Mouse (Mus musculus): ENCODE measurements around the gene Wbp2nl.

Wbp2nl gene

DNA sequence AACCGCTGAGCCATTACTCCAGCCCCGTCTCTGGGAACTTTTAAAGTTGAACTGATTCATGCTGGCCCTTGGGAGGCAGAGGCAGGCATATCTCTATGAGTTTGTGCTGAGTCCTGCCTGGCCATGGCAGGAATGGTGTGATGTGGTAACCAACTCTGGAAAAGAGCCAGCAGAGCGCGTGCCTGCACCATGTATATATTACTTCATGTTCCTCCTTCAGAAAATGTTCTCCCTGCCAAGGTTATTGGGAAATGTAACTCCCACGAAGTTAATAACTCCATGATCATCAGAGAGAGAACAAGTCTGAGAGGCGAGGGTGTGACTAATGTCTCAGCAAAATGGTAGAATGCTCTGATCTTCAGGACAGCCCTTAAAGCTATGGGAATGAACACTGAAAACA, 19.1 kb downstream of the Wbp2nl start:
- DNase-seq (ENCODE audit: low read depth, low spot score) = no peak

DNA sequence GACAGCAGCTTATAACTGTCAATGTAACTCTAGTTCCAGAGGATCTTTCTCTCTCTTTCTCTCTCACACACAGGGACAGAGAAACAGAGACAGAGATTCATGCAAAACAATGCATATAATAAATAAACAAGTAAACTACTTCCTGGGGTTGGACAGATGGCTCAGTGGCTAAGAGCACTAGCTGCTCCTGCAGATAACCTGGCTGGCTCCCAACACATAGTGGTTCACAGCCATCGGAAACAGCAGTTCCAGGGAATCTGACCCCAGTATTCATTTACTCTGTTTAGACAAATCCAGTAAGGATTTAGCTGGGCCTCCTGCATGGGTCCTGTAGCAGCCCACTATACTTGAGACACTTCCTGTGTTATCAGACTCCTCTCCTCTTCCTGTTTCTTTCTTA, 20.9 kb downstream of the Wbp2nl start:
- no peak for DNase-seq (ENCODE audit: low read depth, low spot score)

DNA sequence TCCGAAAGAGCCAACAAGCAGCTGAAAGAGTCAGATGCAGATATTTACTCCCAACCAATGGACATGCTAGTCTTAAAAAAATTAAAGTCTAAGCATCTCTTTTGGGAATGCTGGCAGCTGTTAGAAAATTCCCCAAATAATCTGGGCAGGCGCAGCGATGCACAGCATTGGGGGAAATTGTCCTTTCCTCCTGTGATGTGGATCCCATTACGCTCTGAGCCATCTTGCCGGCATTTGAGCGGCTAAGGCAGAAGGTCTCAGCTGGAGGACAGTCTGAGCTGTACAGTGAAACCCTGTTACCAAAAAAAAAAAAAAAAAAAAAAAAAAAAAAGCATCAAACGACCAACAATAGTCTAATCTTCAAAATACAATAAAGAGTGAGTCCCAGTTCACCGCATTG, 23.4 kb downstream of the Wbp2nl start:
- DNase-seq (ENCODE audit: low read depth, low spot score) = no peak

DNA sequence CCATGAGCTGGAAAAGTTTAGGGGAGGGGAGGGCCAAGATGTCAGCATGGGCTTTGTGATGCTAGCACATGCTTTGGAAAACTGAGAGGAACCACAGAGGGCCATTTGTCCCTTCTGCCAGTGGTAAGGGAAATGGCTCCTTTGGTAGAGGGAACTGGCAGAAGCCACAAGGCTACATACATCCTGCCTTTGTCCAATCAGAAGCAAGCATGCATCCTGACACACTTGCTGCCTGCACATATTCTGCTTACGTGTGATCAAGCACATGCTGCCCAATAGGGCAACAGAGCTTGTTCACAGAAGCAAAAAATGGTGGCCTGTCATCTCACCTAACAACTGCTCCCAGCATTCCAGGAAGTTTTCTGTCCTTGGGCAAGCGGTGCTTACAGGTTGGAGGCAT, 26.6 kb downstream of the Wbp2nl start:
- no peak for DNase-seq (ENCODE audit: low read depth, low spot score)

DNA sequence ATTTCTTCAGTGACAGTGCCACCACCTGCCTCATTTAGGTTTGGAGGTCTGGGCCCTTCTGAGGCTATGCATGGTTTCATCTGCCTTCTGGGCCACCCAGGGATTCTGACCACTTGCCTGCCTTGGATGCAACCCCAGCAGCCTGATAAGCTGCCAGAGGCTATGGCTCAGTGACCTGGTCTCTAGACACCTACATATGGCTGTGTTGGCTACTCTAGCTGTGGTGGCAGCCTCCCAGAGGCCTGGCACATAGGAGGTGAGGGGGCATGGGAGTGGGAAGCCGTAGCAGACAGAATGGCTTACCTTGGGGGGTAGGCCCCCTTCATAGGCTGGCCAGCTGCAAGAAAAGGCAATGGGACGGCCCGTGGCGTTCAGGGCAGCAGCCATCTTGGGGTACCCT, 36.4 kb downstream of the Wbp2nl start:
- no peak for DNase-seq (ENCODE audit: low read depth, low spot score)

DNA sequence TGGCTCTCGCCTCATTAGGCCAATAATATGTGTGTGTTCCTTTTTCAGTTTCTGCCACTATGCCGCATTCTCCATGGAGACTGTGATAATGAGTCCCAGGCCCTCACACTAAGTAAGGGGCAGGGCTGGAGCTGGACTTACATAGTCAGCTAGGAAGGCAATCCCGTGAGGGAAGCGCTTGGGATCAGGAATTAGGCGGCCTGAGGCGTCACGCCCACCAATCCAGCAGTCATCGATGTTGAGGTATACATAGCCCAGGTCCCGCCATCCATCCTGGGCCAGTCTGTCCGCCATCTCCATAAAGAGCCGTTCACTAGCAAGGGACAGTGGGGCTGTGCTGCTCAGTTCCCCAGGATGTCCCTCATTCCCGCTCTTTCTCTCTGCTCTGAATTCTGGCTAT, 37.9 kb downstream of the Wbp2nl start:
- no peak for DNase-seq (ENCODE audit: low read depth, low spot score)

DNA sequence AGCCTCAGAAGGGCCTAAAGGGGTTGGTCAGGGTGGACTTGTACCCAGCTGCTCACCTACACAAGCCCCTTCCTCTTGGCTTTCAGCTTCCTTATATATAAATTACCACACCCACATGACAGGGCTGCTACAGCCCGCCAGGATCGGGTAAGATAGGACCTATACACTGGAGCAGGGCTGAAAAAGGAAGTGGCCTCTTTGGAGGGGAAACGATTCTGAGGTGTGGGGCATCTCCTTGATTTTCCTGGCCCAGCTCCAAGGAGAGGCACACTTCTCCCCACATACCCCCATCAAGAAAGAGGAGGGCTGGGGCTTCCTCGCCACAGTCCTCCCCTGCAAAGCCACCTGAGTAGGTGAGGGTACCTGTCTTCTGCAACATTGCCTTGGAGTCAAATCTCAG, 39.1 kb downstream of the Wbp2nl start:
- DNase-seq (ENCODE audit: low read depth, low spot score) = no peak

DNA sequence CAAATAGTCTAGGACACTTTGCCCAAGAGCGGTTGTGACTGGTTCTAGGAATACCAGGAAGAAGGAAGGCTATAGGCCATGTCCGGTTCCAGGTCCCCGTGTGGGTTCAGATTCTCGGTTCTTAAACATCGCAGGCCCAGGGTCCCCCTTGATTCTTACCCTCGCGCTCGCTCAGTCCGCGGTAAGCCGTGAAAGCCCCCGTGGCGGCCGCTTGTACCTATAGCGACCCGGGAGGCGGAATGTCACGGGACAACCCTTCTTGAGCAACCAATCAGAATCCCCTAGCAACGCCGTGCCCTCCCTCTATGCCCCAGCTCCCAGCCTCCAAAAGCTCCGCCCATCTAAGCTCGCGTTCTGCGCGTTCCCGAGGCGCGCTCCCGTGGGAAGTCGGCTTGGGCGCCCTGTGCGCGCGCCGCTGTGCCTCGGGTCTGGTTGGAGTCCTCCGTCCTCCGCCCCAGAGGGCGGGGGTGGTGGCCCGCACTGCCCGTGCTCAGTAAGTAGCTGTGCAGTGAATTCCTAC, 39.9 kb downstream of the Wbp2nl start, which contains the start of the genes Naga, Pheta2 and Smdt1:
TSS of gene Naga (minus strand) at position 333 of the 520 bp plus-strand sequence.
TSS of gene Pheta2 (plus strand) at position 350 of the 520 bp plus-strand sequence.
TSS of gene Smdt1 (plus strand) at position 367 of the 520 bp plus-strand sequence.
- DNase-seq (ENCODE audit: low read depth, low spot score) = peak; percentile 95

DNA sequence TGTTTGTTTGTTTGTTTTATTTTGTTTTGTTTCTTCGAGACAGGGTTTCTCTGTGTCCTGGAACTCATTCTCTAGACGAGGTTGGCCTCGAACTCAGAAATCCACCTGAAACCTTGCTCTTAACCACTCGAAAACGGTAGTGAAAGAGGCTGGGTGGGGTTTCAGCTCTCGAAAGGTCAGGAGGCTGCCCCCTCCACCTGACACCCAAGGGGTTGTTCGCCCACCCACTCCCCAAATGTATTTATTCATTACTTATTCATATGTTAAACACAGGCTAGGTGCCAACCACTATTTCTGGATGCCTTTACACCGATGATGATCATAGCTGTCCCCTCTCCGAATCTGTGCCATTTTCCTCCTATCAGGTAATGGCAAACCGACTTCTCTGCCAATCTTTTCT, 40.4 kb downstream of the Wbp2nl start:
- no peak for DNase-seq (ENCODE audit: low read depth, low spot score)

DNA sequence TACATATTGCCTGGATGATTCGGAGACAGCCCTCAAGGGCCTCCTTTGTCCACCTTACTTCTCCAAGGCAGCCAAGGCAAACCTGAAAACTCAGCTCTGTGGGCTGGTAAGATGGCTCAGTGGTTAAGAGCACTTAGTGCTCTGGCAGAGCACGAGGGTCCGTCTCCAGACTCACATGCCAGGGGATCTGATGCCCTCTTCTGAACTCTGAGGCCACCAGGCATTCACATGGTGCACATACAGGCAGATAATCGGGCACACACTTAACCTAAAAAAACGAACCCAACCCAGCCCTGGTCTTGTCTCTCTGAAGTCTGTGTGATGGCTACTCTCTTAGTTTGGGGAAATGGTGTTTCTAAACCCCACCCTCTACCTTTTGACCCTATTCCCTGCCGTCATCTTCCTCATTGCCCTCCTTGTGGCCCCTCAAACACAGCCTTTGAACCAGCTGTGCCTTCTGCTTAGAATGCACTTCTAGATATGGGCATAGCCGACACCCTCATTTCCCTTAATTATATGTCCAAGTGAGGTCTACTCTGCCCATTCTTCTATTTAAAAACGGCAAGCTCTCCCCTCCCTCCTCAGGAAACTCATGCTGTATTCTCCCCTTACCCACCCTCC, 41.0 kb downstream of the Wbp2nl start:
- DNase-seq (ENCODE audit: low read depth, low spot score) = no peak

DNA sequence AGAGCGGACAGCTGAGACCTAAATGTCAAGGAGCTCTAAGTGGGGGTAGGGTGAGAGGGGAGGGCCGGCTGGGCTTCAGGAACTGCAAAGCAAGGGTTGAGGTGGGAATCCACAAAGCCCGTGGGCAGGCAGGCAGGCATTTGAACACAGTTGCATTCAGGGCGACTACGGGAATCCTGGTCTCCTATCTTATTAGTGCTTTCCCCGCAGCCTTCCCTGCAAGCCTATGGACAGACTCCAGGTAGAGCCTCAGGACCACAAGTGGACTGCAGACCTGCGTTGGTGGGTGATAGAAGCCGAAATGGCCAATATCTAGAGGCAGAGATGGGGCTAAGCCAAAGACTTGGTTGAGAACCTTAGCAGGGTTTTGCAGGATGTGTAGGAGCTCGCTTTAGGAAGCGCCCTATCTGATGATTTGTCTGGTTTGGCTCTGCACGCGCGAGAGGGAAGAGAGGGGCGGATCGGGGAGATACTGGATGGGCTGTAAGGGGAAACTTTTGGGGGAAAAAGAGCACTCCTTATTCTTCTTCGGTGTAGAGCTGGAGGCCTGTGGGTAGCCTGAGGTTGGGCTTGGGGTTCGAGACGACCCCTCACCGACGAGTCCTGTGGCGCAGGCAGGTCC, 41.8 kb downstream of the Wbp2nl start:
- DNase-seq (ENCODE audit: low read depth, low spot score) = no peak

DNA sequence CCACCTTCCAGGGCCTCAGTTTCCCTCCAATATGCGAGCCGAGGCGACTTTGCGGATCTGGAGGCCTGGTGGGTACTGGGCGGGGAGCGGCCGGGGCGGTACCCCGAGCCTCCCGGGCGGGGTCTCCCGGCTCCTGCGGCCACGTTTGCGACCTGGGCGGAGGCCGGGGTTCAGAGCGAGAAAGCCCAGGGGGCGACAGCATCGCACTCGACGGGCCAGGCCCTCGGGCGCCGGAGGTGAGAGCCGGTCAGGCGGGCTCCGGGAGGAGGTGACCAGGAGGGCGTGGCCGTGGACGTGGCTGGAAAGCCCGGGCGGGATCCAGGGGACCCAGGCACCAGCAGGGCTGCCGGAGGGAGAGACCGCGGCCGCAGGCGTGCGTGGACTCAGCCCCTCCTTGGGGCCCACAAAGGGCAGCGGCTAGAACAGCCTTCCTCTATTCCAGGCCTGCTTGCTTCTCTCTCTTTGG, 42.3 kb downstream of the Wbp2nl start:
- DNase-seq (ENCODE audit: low read depth, low spot score) = no peak

DNA sequence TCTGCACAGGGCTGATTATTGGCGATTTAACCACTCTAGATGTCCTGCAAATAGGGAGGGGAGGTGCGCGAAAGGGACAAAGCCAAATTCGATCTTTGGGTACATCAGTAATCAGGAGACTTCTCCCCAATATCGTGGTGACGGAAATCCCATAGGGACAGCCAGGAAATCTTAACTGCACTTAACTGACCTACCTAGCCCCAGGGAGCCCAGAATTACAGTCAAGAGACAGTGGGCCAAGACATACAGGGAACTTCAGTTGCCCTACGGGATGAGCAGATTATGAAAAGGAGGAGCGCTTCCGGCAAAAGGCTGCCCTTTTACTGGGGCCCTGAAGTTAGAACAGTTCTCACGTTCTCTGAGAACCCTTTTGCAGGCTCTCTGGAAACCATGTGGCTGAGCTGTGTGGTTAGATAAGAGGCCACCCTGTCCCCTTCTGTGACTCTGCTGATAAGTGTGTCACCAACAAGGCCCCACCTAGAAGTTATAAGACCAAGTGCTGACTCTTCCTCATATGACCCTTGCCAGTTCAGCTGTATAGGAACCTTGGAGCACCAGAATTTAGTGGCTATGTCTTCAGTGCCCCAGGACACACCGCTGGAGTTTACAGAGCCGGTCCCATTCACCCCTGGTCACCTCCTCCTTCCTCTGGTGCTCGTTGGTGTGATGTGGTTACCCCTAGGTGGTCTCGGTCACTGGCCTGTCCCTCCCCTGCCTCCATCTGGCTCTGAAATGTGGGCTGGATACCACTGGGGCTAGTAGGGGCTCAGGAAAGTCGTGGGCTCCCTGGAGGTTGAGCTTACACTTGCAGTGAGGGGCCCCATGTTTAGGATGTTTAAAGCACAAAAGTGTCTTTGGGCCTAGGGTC, 43.2 kb downstream of the Wbp2nl start:
- DNase-seq (ENCODE audit: low read depth, low spot score) = no peak

DNA sequence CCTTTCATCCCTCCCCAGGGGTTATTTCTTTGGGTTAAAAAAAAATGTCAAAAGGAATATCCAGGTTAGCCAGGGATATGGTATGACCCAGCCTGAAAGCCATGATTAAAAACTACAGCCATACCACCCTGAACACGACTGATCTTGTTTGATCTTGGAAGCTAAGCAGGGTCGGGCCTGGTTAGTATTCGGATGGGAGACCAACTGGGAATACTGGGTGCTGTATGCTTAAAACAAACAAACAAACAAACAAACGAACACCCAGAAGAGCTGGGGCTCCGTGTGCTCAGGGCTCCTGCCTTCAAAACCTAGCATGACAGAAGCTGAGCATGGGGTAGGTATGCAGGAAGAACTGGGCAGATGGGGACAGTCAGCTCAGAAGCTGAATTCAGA, 43.8 kb downstream of the Wbp2nl start:
- no peak for DNase-seq (ENCODE audit: low read depth, low spot score)

DNA sequence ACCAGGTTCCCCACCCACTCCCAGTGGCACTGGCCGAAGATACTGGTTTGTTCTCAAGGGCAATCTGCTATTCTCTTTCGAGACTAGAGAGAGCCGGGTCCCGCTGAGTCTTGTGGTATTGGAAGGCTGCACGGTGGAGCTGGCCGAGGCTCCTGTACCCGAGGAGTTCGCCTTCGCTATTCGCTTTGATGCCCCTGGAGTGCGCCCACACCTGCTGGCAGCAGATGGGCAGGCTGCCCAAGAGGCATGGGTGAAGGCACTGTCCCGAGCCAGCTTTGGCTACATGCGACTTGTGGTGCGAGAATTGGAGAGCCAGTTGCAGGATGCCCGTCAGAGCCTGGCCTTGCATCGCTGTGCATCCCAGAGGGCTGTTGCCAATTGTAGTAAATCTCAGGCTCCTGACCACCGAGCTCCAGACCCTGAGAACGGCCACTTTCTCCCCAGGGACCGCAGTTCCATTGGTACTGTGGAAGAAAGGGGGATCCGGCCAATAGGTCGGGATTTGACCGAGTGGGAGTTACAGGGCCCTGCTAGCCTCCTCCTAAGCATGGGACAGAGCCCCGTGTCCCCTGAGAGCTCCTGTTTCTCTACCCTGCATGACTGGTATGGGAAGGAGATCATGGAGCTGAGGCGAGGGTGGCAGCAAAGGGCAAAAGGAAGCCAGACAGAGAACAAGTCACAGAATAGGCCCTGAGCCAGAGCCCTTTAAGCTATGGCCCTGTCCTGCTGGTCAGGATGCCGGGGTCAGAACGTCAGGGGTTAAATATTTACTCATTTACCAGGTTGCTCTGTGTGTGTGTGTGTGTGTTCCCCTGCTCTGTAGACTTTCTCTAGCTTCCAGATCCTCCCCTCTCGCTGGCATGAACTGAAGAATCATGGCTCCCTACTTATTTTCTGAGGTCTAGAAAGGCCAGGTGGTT, 44.9 kb downstream of the Wbp2nl start:
- no peak for DNase-seq (ENCODE audit: low read depth, low spot score)

DNA sequence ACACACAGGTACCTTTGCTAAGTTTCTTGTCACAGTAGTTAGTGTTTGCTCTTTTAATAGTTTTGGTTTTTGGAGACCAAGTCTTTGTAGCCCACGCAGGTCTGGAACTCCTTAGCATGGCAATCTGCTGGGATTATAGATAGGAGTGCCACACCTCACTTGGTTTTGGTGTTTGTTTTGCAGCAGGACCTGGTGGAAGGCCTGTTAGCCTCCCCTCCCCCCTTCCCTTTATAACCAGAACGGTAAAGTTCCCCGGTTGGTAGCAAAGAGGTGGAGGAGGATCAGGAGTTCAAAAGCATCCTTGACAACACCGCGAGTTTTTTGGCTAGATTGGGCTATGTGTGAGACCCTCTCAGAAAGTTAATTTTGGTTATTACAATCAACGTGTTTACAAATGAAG, 46.2 kb downstream of the Wbp2nl start:
- no peak for DNase-seq (ENCODE audit: low read depth, low spot score)

DNA sequence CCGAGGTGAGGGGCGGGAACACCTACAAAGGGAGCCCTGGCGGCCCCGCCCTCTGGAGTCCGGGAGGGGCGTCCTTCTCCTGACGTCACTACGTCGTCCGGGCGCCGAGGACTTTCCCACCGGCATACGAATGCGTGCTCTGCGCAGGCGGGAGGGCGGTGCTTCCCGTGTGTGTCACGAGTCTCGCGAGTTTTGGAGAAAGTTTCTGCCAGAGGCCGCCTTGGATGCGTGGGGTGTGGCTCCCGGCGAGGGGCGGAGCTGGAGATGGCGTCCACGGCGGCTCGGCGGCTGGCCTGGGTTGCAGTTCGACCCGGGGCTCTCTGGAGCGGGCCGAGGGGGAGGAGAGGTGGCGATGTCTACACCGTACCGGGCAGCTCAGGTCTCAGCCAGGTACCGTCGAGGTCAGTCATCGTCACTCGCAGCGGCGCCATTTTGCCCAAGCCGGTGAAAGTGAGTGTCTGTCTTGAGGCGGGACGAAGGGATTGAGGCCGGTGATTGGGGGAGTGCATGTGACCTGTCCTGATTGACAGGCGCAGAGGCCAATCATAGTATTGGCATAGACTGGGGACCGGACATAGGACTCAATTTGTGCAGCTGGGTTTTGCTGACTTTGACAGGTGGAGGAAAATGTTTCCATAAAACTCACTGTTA, 47.2 kb downstream of the Wbp2nl start:
- DNase-seq (ENCODE audit: low read depth, low spot score) = peak; percentile 98

DNA sequence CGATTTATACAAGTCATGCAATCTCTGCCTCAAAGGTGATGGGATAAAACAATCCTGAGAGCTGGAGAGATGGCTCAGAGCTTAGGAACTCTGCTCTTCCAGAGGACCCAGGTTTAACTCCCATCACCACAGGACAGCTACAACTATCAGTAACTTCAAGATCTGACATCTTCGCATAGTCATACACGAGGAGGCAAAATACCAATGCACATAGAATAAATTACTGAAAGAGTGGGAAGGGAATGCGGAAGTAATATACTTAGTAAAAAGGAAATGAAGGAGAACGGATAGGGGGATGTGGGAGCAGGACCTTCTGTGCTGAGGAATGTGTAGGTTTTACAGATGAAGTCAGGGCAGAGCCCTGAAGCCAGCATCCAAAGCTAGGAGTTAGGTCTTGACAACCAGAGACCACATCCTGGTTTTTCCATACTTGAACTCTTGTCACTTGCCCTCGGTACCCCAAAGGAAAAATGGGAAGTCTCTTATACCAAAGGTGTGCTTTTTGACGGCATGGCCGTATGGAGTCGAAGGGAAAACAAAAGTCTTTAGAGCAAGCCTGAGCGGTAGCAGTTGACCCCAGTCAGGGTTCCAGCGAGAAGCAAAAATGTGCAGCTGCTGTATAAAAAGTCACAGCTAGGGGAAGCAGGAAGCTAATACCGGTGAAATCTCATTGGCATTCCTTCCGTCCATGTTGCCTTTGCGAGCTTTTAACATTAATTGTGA, 48.0 kb downstream of the Wbp2nl start:
- no peak for DNase-seq (ENCODE audit: low read depth, low spot score)

DNA sequence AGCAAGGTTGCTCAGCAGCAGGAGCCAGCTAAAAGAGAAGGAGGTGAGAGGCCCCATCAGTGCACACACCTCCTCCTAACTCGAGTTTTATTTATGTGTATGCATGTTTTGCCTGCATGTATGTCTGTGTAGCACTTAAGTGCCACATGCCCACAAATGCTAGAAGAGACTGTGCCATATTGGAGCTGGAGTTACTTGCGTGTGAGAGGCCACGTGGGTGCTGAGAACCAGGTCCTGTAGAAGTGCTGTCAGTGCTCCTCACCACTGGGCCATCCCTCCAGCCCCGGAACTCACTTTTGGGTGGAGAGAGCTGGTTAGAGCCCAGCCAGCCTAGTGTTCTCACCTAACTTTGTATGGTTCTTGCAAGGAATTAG, 48.5 kb downstream of the Wbp2nl start:
- DNase-seq (ENCODE audit: low read depth, low spot score) = no peak

DNA sequence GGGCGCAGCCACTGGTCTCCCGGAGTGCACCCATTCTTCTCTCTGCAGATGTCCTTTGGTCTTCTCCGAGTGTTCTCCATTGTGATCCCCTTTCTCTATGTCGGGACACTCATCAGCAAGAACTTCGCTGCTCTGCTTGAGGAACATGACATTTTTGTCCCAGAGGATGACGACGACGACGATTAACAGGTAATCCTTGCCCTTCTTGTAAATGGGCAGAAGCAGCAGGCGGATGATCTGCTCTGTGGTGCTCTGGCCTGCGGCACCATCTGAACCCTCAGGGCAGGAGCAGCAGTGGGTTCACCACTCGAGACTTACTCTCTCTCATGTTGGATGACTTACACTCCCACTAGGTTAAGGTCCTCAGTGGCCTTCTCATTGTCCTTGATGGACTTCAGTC, 49.1 kb downstream of the Wbp2nl start:
- DNase-seq (ENCODE audit: low read depth, low spot score) = no peak

All from embryo, embryonic 11.5 days (tissue).